Mouse (Mus musculus) neural tube, embryonic 15.5 days (tissue): ENCODE results near the gene Ccdc78. TPM values are rescaled to one million over a fixed set of nuclear protein-coding genes. Genes with fewer than 3 reads are reported as not detected.

ENCODE experiments used
- ATAC-seq: fragments of 200-750 bp; cut with Nextera tagmentation; 2 replicates; pipeline ENCODE4 v1.8.0; 2017; ENCODE audit warnings: mild to moderate bottlenecking, moderate TSS enrichment, moderate library complexity; ENCODE audit not compliant: low FRiP score
- H3K27ac ChIP-seq: fragments of 300-500 bp; sonication (generic); replicated peaks from 2 replicates; pipeline ENCODE4 v1.5.1; 2015; ENCODE audit warnings: mild to moderate bottlenecking, inconsistent platforms
- H3K27me3 ChIP-seq: fragments of 300-500 bp; sonication (generic); replicated peaks from 2 replicates; pipeline ENCODE4 v1.6.1; 2015; ENCODE audit warnings: inconsistent platforms
- H3K36me3 ChIP-seq: fragments of 300-500 bp; sonication (generic); 2 replicates; pipeline ENCODE4 v1.6.1; 2015; ENCODE audit warnings: inconsistent platforms
- H3K4me1 ChIP-seq: fragments of 300-500 bp; sonication (generic); 2 replicates; pipeline ENCODE4 v1.6.1; 2015; ENCODE audit warnings: inconsistent platforms
- H3K4me2 ChIP-seq: fragments of 300-500 bp; sonication (generic); 2 replicates; pipeline ENCODE4 v1.6.1; 2015; ENCODE audit warnings: inconsistent platforms, mild to moderate bottlenecking, moderate library complexity
- H3K4me3 ChIP-seq: fragments of 300-500 bp; sonication (generic); replicated peaks from 2 replicates; pipeline ENCODE4 v1.5.1; 2015; ENCODE audit warnings: mild to moderate bottlenecking, inconsistent platforms
- H3K9ac ChIP-seq: fragments of 300-500 bp; sonication (generic); replicated peaks from 2 replicates; pipeline ENCODE4 v1.6.1; 2015; ENCODE audit warnings: mild to moderate bottlenecking, inconsistent platforms
- H3K9me3 ChIP-seq: fragments of 300-500 bp; sonication (generic); replicated peaks from 2 replicates; pipeline ENCODE4 v1.6.1; 2016; ENCODE audit warnings: inconsistent platforms
- WGBS: fragments of 180-500 bp; shearing (Covaris S2); methylation state at CpG from one replicate; pipeline ENCODE4 v1.1.7; 2015; ENCODE audit warnings: mixed read lengths; 5-methylcytosine and 5-hydroxymethylcytosine counted together
- polyA plus RNA-seq: library from polyadenylated mRNA; unstranded; fragments of >200 nt; fragmentation: Nextera tagmentation; extraction: Ambion mirVana; gene quantifications from 2 replicates; pipeline ENCODE4 v1.2.1, GENCODE M21; 2015

Ccdc78 gene
- polyA plus RNA-seq, 1 experiment from 2014 or later = 0.41 TPM

- Histone ChIP-seq H3K27ac (no peak overlapping the region), H3K36me3 (peaks cover 37% of the 10 kb centered on the region), H3K4me1 (peaks cover 20% of the 10 kb centered on the region), H3K27me3 (peaks cover 38% of the 10 kb centered on the region), H3K4me2 (no peak overlapping the region), H3K4me3 (no peak overlapping the region), H3K9ac (no peak overlapping the region), H3K9me3 (no peaks in the 10 kb centered on the region)
- WGBS = 88% methylated on average over 11 of the region's 11 CpGs
- ATAC-seq = no peak
Measured at GRCm38 (mm10) chr17:25817662-25818061, 31.3 kb downstream of the Ccdc78 start.

- H3K4me1 ChIP-seq = peaks cover 14% of the 10 kb centered on the region
- H3K27me3 ChIP-seq = peaks cover 38% of the 10 kb centered on the region
- H3K36me3 ChIP-seq = peaks cover 37% of the 10 kb centered on the region
- WGBS = 12% methylated on average over 46 of the region's 46 CpGs
- H3K4me3 ChIP-seq = no peak overlapping the region
- H3K27ac ChIP-seq = no peak overlapping the region
- H3K9me3 ChIP-seq = no peaks in the 10 kb centered on the region
- no peak overlapping the region for H3K9ac ChIP-seq
- no peak for ATAC-seq
- H3K4me2 ChIP-seq = no peak overlapping the region
Measured at GRCm38 (mm10) chr17:25818851-25819780, 32.7 kb downstream of the Ccdc78 start.

GRCm38 (mm10) chr17:25823452-25823851 is 37.1 kb downstream of the Ccdc78 start, which contains the start of gene Wdr24:
Gene Wdr24, plus strand, starts transcription at chr17:25823627.
- under 1% methylated on average over 18 of the region's 18 CpGs for WGBS
- H3K27ac ChIP-seq = peak within 1 kb of the TSS; percentile 83
- H3K36me3 ChIP-seq = peaks cover 38% of the 10 kb centered on the region
- H3K4me1 ChIP-seq = peaks cover 53% of the 10 kb centered on the region
- no peaks in the 10 kb centered on the region for H3K9me3 ChIP-seq
- ATAC-seq = peak; percentile 71
- peaks cover 19% of the 10 kb centered on the region for H3K27me3 ChIP-seq
- peak within 1 kb of the TSS; percentile 98 for H3K4me2 ChIP-seq
- H3K9ac ChIP-seq = peak within 1 kb of the TSS; percentile 81
- H3K4me3 ChIP-seq = peak within 1 kb of the TSS; percentile 65

DNA sequence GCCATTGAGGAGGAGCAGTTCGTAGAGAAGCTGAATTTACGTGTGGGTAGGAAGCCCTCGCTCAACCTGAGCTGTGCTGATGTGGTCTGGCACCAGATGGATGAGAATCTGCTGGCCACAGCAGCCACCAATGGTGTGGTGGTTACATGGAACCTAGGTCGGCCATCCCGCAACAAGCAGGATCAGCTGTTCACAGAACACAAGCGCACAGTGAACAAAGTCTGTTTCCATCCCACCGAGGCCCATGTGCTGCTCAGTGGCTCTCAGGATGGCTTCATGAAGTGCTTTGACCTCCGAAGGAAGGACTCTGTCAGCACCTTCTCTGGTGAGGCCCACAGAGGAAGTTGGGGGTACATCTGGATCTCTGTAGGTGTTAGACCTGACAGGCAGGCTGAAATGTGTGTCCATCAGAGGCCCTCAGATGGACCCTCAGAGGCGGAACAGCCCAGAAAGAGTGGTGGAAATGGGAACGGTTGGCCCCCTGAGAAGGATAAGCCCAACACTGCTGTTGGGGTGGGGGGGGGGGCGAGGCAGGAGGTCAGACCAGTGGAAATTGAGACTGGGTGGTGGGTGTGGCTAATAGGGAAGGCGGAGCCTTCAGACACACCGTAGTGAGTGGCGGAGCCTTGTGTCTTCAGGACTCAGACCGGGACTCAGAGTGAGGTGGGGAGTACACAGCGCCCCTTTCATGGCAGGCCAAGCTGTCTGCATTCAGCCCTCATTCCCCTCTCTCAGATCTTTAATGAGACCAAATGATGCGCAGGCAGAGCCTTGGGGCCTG is 38.2 kb downstream of the Ccdc78 start:
- H3K27me3 ChIP-seq = peaks cover 8% of the 10 kb centered on the region
- peaks cover 32% of the 10 kb centered on the region for H3K36me3 ChIP-seq
- H3K9me3 ChIP-seq = no peaks in the 10 kb centered on the region
- 0 out of 2 replicates have a peak overlapping the region, but pooled peaks have one; percentile 83 for H3K27ac ChIP-seq
- no peak for ATAC-seq
- WGBS = 75% methylated on average over 17 of the region's 17 CpGs
- peak overlapping the region; percentile 98 for H3K4me2 ChIP-seq
- peak overlapping the region; percentile 81 for H3K9ac ChIP-seq
- peaks cover 58% of the 10 kb centered on the region for H3K4me1 ChIP-seq
- peak overlapping the region; percentile 65 for H3K4me3 ChIP-seq

DNA sequence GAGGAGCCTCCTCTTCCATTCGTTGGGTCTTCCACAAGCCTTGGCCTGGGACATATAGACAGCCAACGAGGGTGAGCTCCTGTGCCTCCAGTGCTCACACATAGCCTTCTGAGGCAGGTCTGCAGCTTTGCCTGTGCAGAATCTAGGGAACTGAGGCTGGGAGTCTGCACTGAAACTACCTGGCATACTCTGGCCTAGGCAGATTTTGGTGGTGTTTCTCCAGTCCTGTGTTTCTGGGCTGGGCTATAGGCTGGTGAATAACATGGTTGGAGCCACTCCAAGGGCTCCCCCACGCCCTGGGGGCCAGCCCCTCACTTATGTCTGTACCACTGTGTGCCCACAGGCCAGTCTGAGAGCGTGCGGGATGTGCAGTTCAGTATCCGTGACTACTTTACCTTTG is 38.9 kb downstream of the Ccdc78 start:
- no peak overlapping the region for H3K9ac ChIP-seq
- H3K9me3 ChIP-seq = no peaks in the 10 kb centered on the region
- peaks cover under 1% of the 10 kb centered on the region for H3K27me3 ChIP-seq
- peak overlapping the region; percentile 98 for H3K4me2 ChIP-seq
- H3K4me1 ChIP-seq = peaks cover 66% of the 10 kb centered on the region
- H3K27ac ChIP-seq = no peak overlapping the region
- no peak for ATAC-seq
- peaks cover 30% of the 10 kb centered on the region for H3K36me3 ChIP-seq
- 94% methylated on average over 6 of the region's 6 CpGs for WGBS
- 0 out of 2 replicates have a peak overlapping the region, but pooled peaks have one; percentile 3 for H3K4me3 ChIP-seq

- Histone ChIP-seq H3K4me2 (no peak overlapping the region), H3K9me3 (no peaks in the 10 kb centered on the region), H3K36me3 (peaks cover 36% of the 10 kb centered on the region), H3K9ac (no peak overlapping the region), H3K27ac (no peak overlapping the region), H3K27me3 (no peaks in the 10 kb centered on the region), H3K4me3 (no peak overlapping the region; the same call in 1 of the 2 replicates), H3K4me1 (peaks cover 74% of the 10 kb centered on the region)
- WGBS = 97% methylated on average over 27 of the region's 27 CpGs
- no peak for ATAC-seq
Measured at GRCm38 (mm10) chr17:25825984-25826570, 39.7 kb downstream of the Ccdc78 start.

GRCm38 (mm10) chr17:25827011-25827410 is 40.6 kb downstream of the Ccdc78 start:
- Histone ChIP-seq H3K9ac (0 out of 2 replicates have a peak overlapping the region, but pooled peaks have one; percentile 7), H3K27me3 (no peaks in the 10 kb centered on the region), H3K36me3 (peaks cover 43% of the 10 kb centered on the region), H3K4me1 (peaks cover 83% of the 10 kb centered on the region), H3K4me2 (no peak overlapping the region), H3K27ac (no peak overlapping the region), H3K4me3 (no peak overlapping the region), H3K9me3 (no peaks in the 10 kb centered on the region)
- ATAC-seq = no peak
- 96% methylated on average over 13 of the region's 13 CpGs for WGBS

DNA sequence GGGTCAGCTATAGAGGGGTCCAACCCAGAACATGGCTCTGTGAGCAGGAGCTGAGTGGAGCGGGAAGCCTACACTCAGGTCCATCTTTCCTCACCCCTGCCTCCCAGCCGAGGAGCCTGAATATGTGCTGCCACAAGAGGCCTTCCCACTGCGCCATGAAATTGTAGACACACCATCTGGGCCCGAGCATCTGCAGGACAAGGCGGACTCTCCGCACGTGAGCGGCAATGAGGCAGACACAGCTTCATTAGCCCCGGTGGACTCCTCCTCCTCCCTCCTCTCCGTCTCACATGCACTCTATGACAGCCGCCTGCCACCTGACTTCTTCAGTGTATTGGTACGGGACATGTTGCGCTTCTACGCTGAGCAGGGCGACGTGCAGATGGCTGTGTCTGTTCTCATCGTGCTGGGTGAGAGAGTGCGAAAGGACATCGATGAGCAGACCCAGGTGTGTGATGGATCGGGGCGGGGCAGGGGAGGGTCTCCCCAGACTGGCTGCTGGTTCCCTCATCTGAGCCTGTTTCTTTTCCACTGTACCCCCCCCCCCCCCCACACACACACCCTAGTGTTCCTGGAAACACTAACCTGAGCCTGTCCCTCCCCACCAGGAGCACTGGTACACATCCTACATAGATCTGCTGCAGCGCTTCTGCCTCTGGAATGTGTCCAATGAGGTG is 41.3 kb downstream of the Ccdc78 start:
- peaks cover 85% of the 10 kb centered on the region for H3K4me1 ChIP-seq
- WGBS = 84% methylated on average over 22 of the region's 22 CpGs
- ATAC-seq = no peak
- H3K9ac ChIP-seq = peak overlapping the region; percentile 77; the same call in 1 of the 2 replicates
- H3K27ac ChIP-seq = 0 out of 2 replicates have a peak overlapping the region, but pooled peaks have one; percentile 94
- H3K27me3 ChIP-seq = no peaks in the 10 kb centered on the region
- H3K36me3 ChIP-seq = peaks cover 43% of the 10 kb centered on the region
- no peak overlapping the region for H3K4me3 ChIP-seq
- no peaks in the 10 kb centered on the region for H3K9me3 ChIP-seq
- peak overlapping the region; percentile 98; the same call in 1 of the 2 replicates for H3K4me2 ChIP-seq

DNA sequence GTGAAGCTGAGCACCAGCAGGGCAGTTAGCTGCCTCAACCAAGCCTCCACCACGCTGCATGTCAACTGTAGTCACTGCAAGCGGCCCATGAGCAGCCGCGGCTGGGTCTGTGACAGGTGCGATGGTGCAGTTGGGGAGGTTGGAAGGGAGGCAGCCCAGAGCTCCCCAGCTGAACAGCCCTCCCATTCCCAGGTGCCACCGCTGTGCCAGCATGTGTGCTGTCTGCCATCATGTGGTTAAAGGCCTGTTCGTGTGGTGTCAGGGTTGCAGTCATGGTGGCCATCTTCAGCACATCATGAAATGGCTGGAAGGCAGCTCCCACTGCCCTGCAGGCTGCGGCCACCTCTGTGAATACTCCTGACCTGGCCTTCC is 41.8 kb downstream of the Ccdc78 start:
- H3K36me3 ChIP-seq = peaks cover 43% of the 10 kb centered on the region

GRCm38 (mm10) chr17:25828712-25829557 is 42.6 kb downstream of the Ccdc78 start, which contains the start of gene Jmjd8:
Gene Jmjd8, plus strand, starts transcription at chr17:25828867.
- H3K9ac ChIP-seq = peak within 1 kb of the TSS; percentile 77
- ATAC-seq = peak; percentile 53
- no peaks in the 10 kb centered on the region for H3K9me3 ChIP-seq
- H3K4me1 ChIP-seq = peaks cover 85% of the 10 kb centered on the region
- H3K27me3 ChIP-seq = no peaks in the 10 kb centered on the region
- H3K36me3 ChIP-seq = peaks cover 43% of the 10 kb centered on the region
- 2% methylated on average over 32 of the region's 32 CpGs for WGBS
- peak within 1 kb of the TSS; percentile 98 for H3K4me2 ChIP-seq
- H3K27ac ChIP-seq = peak within 1 kb of the TSS; percentile 94
- peak within 1 kb of the TSS; percentile 65 for H3K4me3 ChIP-seq

More for the DNA sequence above, 41.8 kb downstream of the Ccdc78 start:
- H3K4me2 ChIP-seq = peak overlapping the region; percentile 98
- peaks cover 81% of the 10 kb centered on the region for H3K4me1 ChIP-seq
- H3K27ac ChIP-seq = peak overlapping the region; percentile 94
- no peak for ATAC-seq
- WGBS = 83% methylated on average over 8 of the region's 8 CpGs
- peak overlapping the region; percentile 77 for H3K9ac ChIP-seq
- no peaks in the 10 kb centered on the region for H3K9me3 ChIP-seq
- no peaks in the 10 kb centered on the region for H3K27me3 ChIP-seq
- H3K4me3 ChIP-seq = peak overlapping the region; percentile 65
